Mouse (Mus musculus) CH12.LX (cell line): ENCODE data around the gene Iyd. TPM values are rescaled to one million over a fixed set of nuclear protein-coding genes. Genes with fewer than 3 reads are reported as not detected.

Experiments
- DNase-seq: peaks from one replicate; pipeline ENCODE4 v3.0.0-alpha.2; 2013; ENCODE audit errors: extremely low read depth
- H3K27ac ChIP-seq: 2 replicates; pipeline ENCODE4 v1.5.1; 2012; ENCODE audit warnings: low read depth, mild to moderate bottlenecking, control low read depth, moderate library complexity; ENCODE audit not compliant: insufficient read depth
- H3K27me3 ChIP-seq: replicated peaks from 2 replicates; pipeline ENCODE3; 2012; ENCODE audit warnings: inconsistent platforms
- H3K36me3 ChIP-seq, 2 experiments: replicated peaks in 1 of 2; 2 replicates each; pipeline versions ENCODE3 to v1.6.1; 2012; ENCODE audit warnings: inconsistent platforms in 1 of 2, low read length in 1 of 2, mild to moderate bottlenecking in 1 of 2, mixed read lengths in 1 of 2, moderate library complexity in 1 of 2; ENCODE audit not compliant: control insufficient read depth in 1 of 2, insufficient read depth in 1 of 2
- H3K4me1 ChIP-seq, 2 experiments: 2 replicates each; pipeline ENCODE4 v1.6.1; 2012; ENCODE audit warnings: inconsistent platforms in 1 of 2, moderate library complexity in 1 of 2; ENCODE audit not compliant: insufficient read depth in 2 of 2, control insufficient read depth in 1 of 2
- H3K4me2 ChIP-seq: 2 replicates; pipeline ENCODE4 v1.6.1; 2012; ENCODE audit warnings: low read depth, mild to moderate bottlenecking, control low read depth; ENCODE audit not compliant: poor library complexity, insufficient read depth, severe bottlenecking
- H3K4me3 ChIP-seq, 3 experiments: fragments of 150-350 bp in 1 of 3; sonication (generic) in 1 of 3; replicated peaks in 1 of 3; 2 replicates each; pipeline versions ENCODE3 to v1.5.1; 2011 to 2012; ENCODE audit warnings: low read depth in 2 of 3, low read length in 2 of 3, mild to moderate bottlenecking in 2 of 3, moderate library complexity in 2 of 3, control low read depth in 1 of 3, improper control_type of control experiment in 1 of 3, inconsistent platforms in 1 of 3, mixed read lengths in 1 of 3; ENCODE audit not compliant: poor library complexity in 1 of 3
- H3K79me2 ChIP-seq: replicated peaks from 2 replicates; pipeline ENCODE4 v1.6.1; 2012; ENCODE audit warnings: mild to moderate bottlenecking, moderate library complexity; ENCODE audit not compliant: control insufficient read depth, poor library complexity, insufficient read depth, severe bottlenecking; ENCODE audit errors: extremely low read depth
- H3K9ac ChIP-seq: 2 replicates; pipeline ENCODE4 v1.6.1; 2012; ENCODE audit warnings: low read depth, mild to moderate bottlenecking, control low read depth, moderate library complexity; ENCODE audit not compliant: insufficient read depth
- H3K9me3 ChIP-seq: replicated peaks from 2 replicates; pipeline ENCODE3; 2012; ENCODE audit warnings: low read length, inconsistent platforms, mixed read lengths
- BHLHE40 ChIP-seq: IDR thresholded peaks from 2 replicates; pipeline ENCODE4 v1.6.1; 2011; ENCODE audit warnings: mild to moderate bottlenecking, low read depth, low read length, improper control_type of control experiment
- CHD1 ChIP-seq: IDR thresholded peaks from 2 replicates; pipeline ENCODE4 v1.6.1; 2012; ENCODE audit warnings: low read depth, low read length, improper control_type of control experiment, inconsistent platforms
- CHD2 ChIP-seq: IDR thresholded peaks from 2 replicates; pipeline ENCODE4 v1.6.1; 2011; ENCODE audit warnings: low read length, improper control_type of control experiment
- CTCF ChIP-seq, 2 experiments: IDR thresholded peaks in 1 of 2; conservative IDR thresholded peaks in 1 of 2; 2 replicates each; pipeline ENCODE4 v1.5.1; 2011 to 2012; ENCODE audit warnings: low read depth in 2 of 2, low read length in 2 of 2, improper control_type of control experiment in 1 of 2, inconsistent platforms in 1 of 2, mild to moderate bottlenecking in 1 of 2, moderate library complexity in 1 of 2
- E2F4 ChIP-seq: IDR thresholded peaks from 2 replicates; pipeline ENCODE4 v1.6.1; 2011; ENCODE audit warnings: low read depth, low read length, improper control_type of control experiment; ENCODE audit not compliant: insufficient replicate concordance
- ELF1 ChIP-seq: IDR thresholded peaks from 2 replicates; pipeline ENCODE4 v1.6.1; 2014; ENCODE audit warnings: low read depth, mild to moderate bottlenecking, inconsistent platforms, low read length, improper control_type of control experiment
- EP300 ChIP-seq: IDR thresholded peaks from 2 replicates; pipeline ENCODE4 v1.6.1; 2011; ENCODE audit warnings: low read length, improper control_type of control experiment
- ETS1 ChIP-seq: conservative IDR thresholded peaks from 2 replicates; pipeline ENCODE4 v1.6.1; 2012; ENCODE audit warnings: low read depth, mild to moderate bottlenecking, inconsistent platforms, low read length, improper control_type of control experiment, moderate library complexity
- GABPA ChIP-seq: IDR thresholded peaks from 2 replicates; pipeline ENCODE4 v1.6.1; 2012; ENCODE audit warnings: low read depth, low read length, improper control_type of control experiment, inconsistent platforms; ENCODE audit not compliant: insufficient replicate concordance
- HCFC1 ChIP-seq: IDR thresholded peaks from 2 replicates; pipeline ENCODE4 v1.6.1; 2012; ENCODE audit warnings: low read depth, mild to moderate bottlenecking, inconsistent platforms, low read length, improper control_type of control experiment
- IRF4 ChIP-seq: IDR thresholded peaks from 2 replicates; pipeline ENCODE4 v1.6.1; 2014; ENCODE audit warnings: low read depth, mild to moderate bottlenecking, inconsistent platforms, low read length, improper control_type of control experiment
- JUN ChIP-seq: IDR thresholded peaks from 2 replicates; pipeline ENCODE4 v1.6.1; 2011; ENCODE audit warnings: low read depth, mild to moderate bottlenecking, low read length, improper control_type of control experiment, moderate library complexity; ENCODE audit not compliant: insufficient read depth
- JUND ChIP-seq: conservative IDR thresholded peaks from 2 replicates; pipeline ENCODE4 v1.6.1; 2011; ENCODE audit warnings: low read depth, low read length, improper control_type of control experiment
- KAT2A ChIP-seq: IDR thresholded peaks from 2 replicates; pipeline ENCODE4 v1.6.1; 2012; ENCODE audit warnings: low read length, improper control_type of control experiment, inconsistent platforms; ENCODE audit not compliant: insufficient replicate concordance
- MAFK ChIP-seq: IDR thresholded peaks from 2 replicates; pipeline ENCODE4 v1.6.1; 2011; ENCODE audit warnings: low read length, improper control_type of control experiment; ENCODE audit not compliant: insufficient replicate concordance
- MAX ChIP-seq: IDR thresholded peaks from 2 replicates; pipeline ENCODE4 v1.6.1; 2011; ENCODE audit warnings: low read length, improper control_type of control experiment
- MAZ ChIP-seq: IDR thresholded peaks from 2 replicates; pipeline ENCODE4 v1.6.1; 2012; ENCODE audit warnings: low read depth, mild to moderate bottlenecking, inconsistent platforms, low read length, improper control_type of control experiment, moderate library complexity
- MEF2A ChIP-seq: IDR thresholded peaks from 2 replicates; pipeline ENCODE4 v1.6.1; 2014; ENCODE audit warnings: low read depth, mild to moderate bottlenecking, inconsistent platforms, low read length, improper control_type of control experiment, borderline replicate concordance
- MXI1 ChIP-seq: IDR thresholded peaks from 2 replicates; pipeline ENCODE4 v1.6.1; 2011; ENCODE audit warnings: mild to moderate bottlenecking, low read depth, low read length, improper control_type of control experiment
- MYC ChIP-seq: IDR thresholded peaks from 2 replicates; pipeline ENCODE4 v1.6.1; 2011; ENCODE audit warnings: low read depth, mild to moderate bottlenecking, improper control_type of control experiment, low read length
- NELFE ChIP-seq: IDR thresholded peaks from 2 replicates; pipeline ENCODE4 v1.6.1; 2011; ENCODE audit warnings: low read depth, low read length, improper control_type of control experiment
- NRF1 ChIP-seq: IDR thresholded peaks from 2 replicates; pipeline ENCODE4 v1.6.1; 2014; ENCODE audit warnings: low read depth, mild to moderate bottlenecking, inconsistent platforms, low read length, improper control_type of control experiment, moderate library complexity
- PAX5 ChIP-seq: IDR thresholded peaks from 2 replicates; pipeline ENCODE4 v1.6.1; 2012; ENCODE audit warnings: low read length, inconsistent platforms, mixed read lengths
- POLR2A ChIP-seq: IDR thresholded peaks from 2 replicates; pipeline ENCODE4 v1.6.1; 2011; ENCODE audit warnings: low read depth, mild to moderate bottlenecking, improper control_type of control experiment, low read length
- POLR2AphosphoS2 ChIP-seq: IDR thresholded peaks from 2 replicates; pipeline ENCODE4 v1.6.1; 2011; ENCODE audit warnings: low read depth, low read length, improper control_type of control experiment
- RAD21 ChIP-seq: IDR thresholded peaks from 2 replicates; pipeline ENCODE4 v1.6.1; 2011; ENCODE audit warnings: low read depth, mild to moderate bottlenecking, low read length, improper control_type of control experiment, moderate library complexity
- RCOR1 ChIP-seq: conservative IDR thresholded peaks from 2 replicates; pipeline ENCODE4 v1.6.1; 2012; ENCODE audit warnings: low read depth, mild to moderate bottlenecking, inconsistent platforms, low read length, improper control_type of control experiment
- SIN3A ChIP-seq: IDR thresholded peaks from 2 replicates; pipeline ENCODE4 v1.6.1; 2012; ENCODE audit warnings: low read length, improper control_type of control experiment, inconsistent platforms
- SMC3 ChIP-seq: IDR thresholded peaks from 2 replicates; pipeline ENCODE4 v1.6.1; 2011; ENCODE audit warnings: low read depth, low read length, improper control_type of control experiment
- TBP ChIP-seq: conservative IDR thresholded peaks from 2 replicates; pipeline ENCODE4 v1.6.1; 2011; ENCODE audit warnings: low read depth, low read length, improper control_type of control experiment
- TCF12 ChIP-seq: IDR thresholded peaks from 2 replicates; pipeline ENCODE4 v1.6.1; 2014; ENCODE audit warnings: low read depth, mild to moderate bottlenecking, inconsistent platforms, low read length, improper control_type of control experiment
- UBTF ChIP-seq: IDR thresholded peaks from 2 replicates; pipeline ENCODE4 v1.6.1; 2012; ENCODE audit warnings: low read depth, mild to moderate bottlenecking, inconsistent platforms, low read length, improper control_type of control experiment, moderate library complexity
- USF1 ChIP-seq: IDR thresholded peaks from 2 replicates; pipeline ENCODE4 v1.6.1; 2014; ENCODE audit warnings: low read depth, mild to moderate bottlenecking, inconsistent platforms, low read length, improper control_type of control experiment
- USF2 ChIP-seq: conservative IDR thresholded peaks from 2 replicates; pipeline ENCODE4 v1.6.1; 2011; ENCODE audit warnings: low read depth, low read length, improper control_type of control experiment
- ZC3H11A ChIP-seq: IDR thresholded peaks from 2 replicates; pipeline ENCODE4 v1.6.1; 2012; ENCODE audit warnings: low read depth, mild to moderate bottlenecking, inconsistent platforms, low read length, improper control_type of control experiment
- ZKSCAN1 ChIP-seq: IDR thresholded peaks from 2 replicates; pipeline ENCODE4 v1.6.1; 2012; ENCODE audit warnings: low read depth, inconsistent platforms, low read length, improper control_type of control experiment, borderline replicate concordance
- ZMIZ1 ChIP-seq: IDR thresholded peaks from 2 replicates; pipeline ENCODE4 v1.6.1; 2012; ENCODE audit warnings: low read depth, mild to moderate bottlenecking, inconsistent platforms, low read length, improper control_type of control experiment
- ZNF384 ChIP-seq: IDR thresholded peaks from 2 replicates; pipeline ENCODE4 v1.6.1; 2012; ENCODE audit warnings: low read depth, low read length, improper control_type of control experiment, inconsistent platforms
- dilution Hi-C: fragments of 300-500 bp; cut with MboI; formaldehyde crosslinking; loops from 2 replicates; pipeline ENCODE4 v1.14.3; 2020; ENCODE audit warnings: low sequenced_read_pairs; ENCODE audit not compliant: extremely low pct_unique_long_range_greater_than_20kb, extremely low pct_ligation_motif_present
- in situ Hi-C: fragments of 300-500 bp; cut with MboI; formaldehyde crosslinking; loops from 3 replicates; pipeline ENCODE4 v1.14.3; 2019; ENCODE audit warnings: low sequenced_read_pairs, low pct_ligation_motif_present, low pct_unique_long_range_greater_than_20kb, mixed read lengths
- polyA plus RNA-seq: library from polyadenylated mRNA; unstranded; fragments of >175 nt; gene quantifications from 2 replicates; pipeline ENCODE4 v1.2.1, GENCODE M21; 2012; ENCODE audit warnings: low read depth; ENCODE audit not compliant: insufficient read length
- total RNA-seq, 2 experiments: library from RNA; depleted of rRNA; stranded (reverse); fragments of 300-350 nt in 1 of 2; fragments of >200 nt in 1 of 2; gene quantifications; 2 replicates each; pipeline ENCODE4 v1.2.3; 2012 to 2014

The Iyd gene
- total and polyA plus RNA-seq, 3 experiments: not detected

DNA sequence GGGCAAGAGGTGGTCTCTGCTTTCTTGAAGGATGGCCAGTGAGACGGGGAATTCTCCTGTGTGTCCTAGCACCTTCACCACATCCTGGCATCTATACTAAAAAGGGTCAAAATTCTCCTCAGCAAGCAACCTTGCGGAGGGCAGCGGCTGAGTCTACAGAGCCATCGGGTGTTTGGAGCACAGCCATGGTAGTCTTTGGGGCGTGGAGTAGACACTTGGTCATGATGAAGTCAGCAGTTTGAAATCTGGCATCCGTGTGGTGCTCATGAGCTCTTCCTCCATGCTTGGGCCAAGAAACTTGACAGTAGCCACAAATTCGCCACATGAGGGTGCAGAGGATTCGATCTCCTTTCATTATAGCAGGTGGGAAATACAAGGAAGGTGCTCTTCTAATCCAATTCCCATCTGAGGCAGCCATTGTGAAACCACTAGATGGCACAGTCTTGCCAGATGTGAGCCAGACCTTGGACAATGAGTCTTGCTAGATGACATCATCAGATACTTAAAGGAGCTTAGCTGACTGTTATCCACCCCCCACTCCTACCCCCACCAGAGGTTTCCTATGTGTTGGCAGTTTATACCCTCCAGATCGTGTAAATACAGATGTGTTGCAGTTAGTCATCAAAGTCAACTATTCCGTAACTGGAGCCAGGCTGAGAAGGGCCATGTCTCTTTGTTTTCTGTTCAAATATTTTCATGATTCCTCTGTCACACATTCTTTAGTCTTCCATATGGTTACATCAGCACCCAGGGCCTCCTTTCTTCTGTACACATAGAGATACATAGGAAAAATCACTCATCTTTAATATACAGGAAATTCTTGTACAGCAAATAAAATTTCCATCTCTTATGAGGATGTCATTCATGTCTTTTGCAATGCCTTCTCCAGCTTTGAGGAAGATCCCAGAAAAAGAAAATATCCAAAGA lies 32.9 kb downstream of the Iyd start:
- Histone ChIP-seq H3K4me1 (peaks cover 0 to 8% of the 10 kb centered on the region in 2 experiments; a peak in 2 of 4 replicates), H3K27me3 (no peaks in the 10 kb centered on the region), H3K9me3 (no peaks in the 10 kb centered on the region), H3K4me2 (peak overlapping the region; percentile 2; the same call in 1 of the 2 replicates), H3K27ac (no peak overlapping the region), H3K79me2 (no peaks in the 10 kb centered on the region), H3K4me3 (no peak overlapping the region), H3K36me3 (no peaks in the 10 kb centered on the region), H3K9ac (no peak overlapping the region)
- TF ChIP-seq MAFK (no peak), CHD2 (no peak), NELFE (no peak; the same call in 1 of the 2 replicates), MYC (0 out of 2 replicates have a peak, but pooled peaks have one; percentile 31), JUND (peak; percentile 90), UBTF (no peak), POLR2AphosphoS2 (no peak), GABPA (no peak), TCF12 (0 out of 2 replicates have a peak, but pooled peaks have one; percentile 31), ELF1 (no peak), E2F4 (no peak), MEF2A (peak; percentile 45; the same call in 1 of the 2 replicates), ZKSCAN1 (no peak), SMC3 (peak; percentile 60), EP300 (no peak), USF2 (no peak), ZNF384 (no peak), CHD1 (no peak), CTCF (conservative IDR thresholded peaks at IDR 0.05 in 1 of 2, IDR thresholded peaks at IDR 0.05 in 1 of 2; ENCODE audit: low read depth in 2 of 2, low read length in 2 of 2) (peak; percentile 46 to 78; a peak in 3 of 4 replicates), ZC3H11A (no peak), RCOR1 (no peak), SIN3A (no peak), MAZ (no peak), JUN (peak; percentile 93), RAD21 (peak; percentile 68), MAX (no peak), BHLHE40 (0 out of 2 replicates have a peak, but pooled peaks have one; percentile 11), ZMIZ1 (no peak), ETS1 (no peak), MXI1 (no peak), NRF1 (no peak), POLR2A (no peak), TBP (no peak), IRF4 (peak; percentile 98), HCFC1 (no peak), USF1 (no peak), KAT2A (no peak), PAX5 (no peak)
- dilution Hi-C loops (no loop called here), in situ Hi-C loops (no loop called here)
- peak; percentile 56 for DNase-seq
